Mouse (Mus musculus): ENCODE results near the gene Lmo7. TPM values are rescaled to one million over a fixed set of nuclear protein-coding genes. Genes with fewer than 3 reads are reported as not detected.
A peak's percentile ranks its signal among the peaks of the same experiment; 100 is the strongest.

Gene Lmo7
- polyA plus RNA-seq, 1 experiment from 2014 or later: 0.98 TPM

GRCm38 (mm10) chr14:101750910-101751309 lies 21.2 kb downstream of the Lmo7 start:
- Histone ChIP-seq H3K27me3 (no peaks in the 10 kb centered on the region), H3K4me2 (no peak overlapping the region), H3K36me3 (no peaks in the 10 kb centered on the region), H3K27ac (replicated peaks) (no peak overlapping the region), H3K4me1 (replicated peaks) (no peaks in the 10 kb centered on the region), H3K9ac (no peak overlapping the region), H3K4me3 (no peak overlapping the region), H3K9me3 (no peaks in the 10 kb centered on the region)
- 82% methylated on average over 4 of the region's 4 CpGs for WGBS
- no peak for ATAC-seq (ENCODE audit: low read depth)

GRCm38 (mm10) chr14:101755425-101755824 lies 25.7 kb downstream of the Lmo7 start:
- Histone ChIP-seq H3K9ac (no peak overlapping the region), H3K27ac (replicated peaks) (no peak overlapping the region), H3K27me3 (no peaks in the 10 kb centered on the region), H3K4me2 (no peak overlapping the region), H3K9me3 (no peaks in the 10 kb centered on the region), H3K36me3 (no peaks in the 10 kb centered on the region), H3K4me1 (replicated peaks) (no peaks in the 10 kb centered on the region), H3K4me3 (no peak overlapping the region)
- 31% methylated on average over 4 of the region's 4 CpGs for WGBS
- ATAC-seq (ENCODE audit: low read depth): 0 out of 2 replicates have a peak, but pooled peaks have one; percentile 59

GRCm38 (mm10) chr14:101762267-101762666 lies 32.5 kb downstream of the Lmo7 start:
- no peak overlapping the region for H3K9ac ChIP-seq
- H3K27ac ChIP-seq (replicated peaks): no peak overlapping the region

GRCm38 (mm10) chr14:101763762-101764295 lies 34.1 kb downstream of the Lmo7 start:
- no peak overlapping the region for H3K27ac ChIP-seq (replicated peaks)
- WGBS: 36% methylated on average over 3 of the region's 3 CpGs
- no peaks in the 10 kb centered on the region for H3K9me3 ChIP-seq
- no peaks in the 10 kb centered on the region for H3K4me1 ChIP-seq (replicated peaks)
- H3K4me3 ChIP-seq: no peak overlapping the region
- H3K27me3 ChIP-seq: no peaks in the 10 kb centered on the region
- H3K4me2 ChIP-seq: no peak overlapping the region
- H3K9ac ChIP-seq: no peak overlapping the region
- H3K36me3 ChIP-seq: no peaks in the 10 kb centered on the region
- no peak for ATAC-seq (ENCODE audit: low read depth)

More at GRCm38 (mm10) chr14:101762267-101762666, 32.5 kb downstream of the Lmo7 start:
- 44% methylated on average over 1 of the region's 1 CpGs for WGBS
- no peaks in the 10 kb centered on the region for H3K36me3 ChIP-seq
- H3K4me2 ChIP-seq: no peak overlapping the region
- H3K9me3 ChIP-seq: no peaks in the 10 kb centered on the region
- H3K4me3 ChIP-seq: no peak overlapping the region
- no peak for ATAC-seq (ENCODE audit: low read depth)
- no peaks in the 10 kb centered on the region for H3K4me1 ChIP-seq (replicated peaks)
- no peaks in the 10 kb centered on the region for H3K27me3 ChIP-seq

GRCm38 (mm10) chr14:101771336-101771735 lies 41.6 kb downstream of the Lmo7 start:
- no peaks in the 10 kb centered on the region for H3K4me1 ChIP-seq (replicated peaks)
- no peaks in the 10 kb centered on the region for H3K27me3 ChIP-seq
- WGBS: 93% methylated on average over 5 of the region's 5 CpGs
- no peak overlapping the region for H3K9ac ChIP-seq
- H3K4me3 ChIP-seq: no peak overlapping the region
- H3K36me3 ChIP-seq: no peaks in the 10 kb centered on the region
- H3K4me2 ChIP-seq: no peak overlapping the region
- no peak overlapping the region for H3K27ac ChIP-seq (replicated peaks)
- H3K9me3 ChIP-seq: no peaks in the 10 kb centered on the region
- no peak for ATAC-seq (ENCODE audit: low read depth)

- 94% methylated on average over 6 of the region's 6 CpGs for WGBS
- Histone ChIP-seq H3K4me1 (replicated peaks) (no peaks in the 10 kb centered on the region), H3K36me3 (no peaks in the 10 kb centered on the region), H3K4me3 (no peak overlapping the region), H3K27me3 (no peaks in the 10 kb centered on the region), H3K9me3 (no peaks in the 10 kb centered on the region), H3K9ac (no peak overlapping the region), H3K27ac (replicated peaks) (no peak overlapping the region), H3K4me2 (no peak overlapping the region)
- ATAC-seq (ENCODE audit: low read depth): no peak
These were observed 42.0 kb downstream of the Lmo7 start for GRCm38 (mm10) chr14:101771756-101772155.

- ATAC-seq (ENCODE audit: low read depth): no peak
- no peak overlapping the region for H3K27ac ChIP-seq (replicated peaks)
- H3K9ac ChIP-seq: no peak overlapping the region
- H3K27me3 ChIP-seq: no peaks in the 10 kb centered on the region
- 61% methylated on average over 4 of the region's 4 CpGs for WGBS
- H3K36me3 ChIP-seq: no peaks in the 10 kb centered on the region
- no peaks in the 10 kb centered on the region for H3K4me1 ChIP-seq (replicated peaks)
- H3K9me3 ChIP-seq: no peaks in the 10 kb centered on the region
- no peak overlapping the region for H3K4me3 ChIP-seq
- H3K4me2 ChIP-seq: no peak overlapping the region
These were observed 44.9 kb downstream of the Lmo7 start for GRCm38 (mm10) chr14:101774631-101775030.

- WGBS: 11% methylated on average over 4 of the region's 4 CpGs
- H3K9ac ChIP-seq: no peak overlapping the region
- no peak for ATAC-seq (ENCODE audit: low read depth)
These were observed 46.8 kb downstream of the Lmo7 start for GRCm38 (mm10) chr14:101776296-101777128.

GRCm38 (mm10) chr14:101777129-101777493 lies 47.4 kb downstream of the Lmo7 start:
- H3K4me1 ChIP-seq (replicated peaks): no peaks in the 10 kb centered on the region
- no peaks in the 10 kb centered on the region for H3K9me3 ChIP-seq
- no peaks in the 10 kb centered on the region for H3K27me3 ChIP-seq
- no peak overlapping the region for H3K4me2 ChIP-seq
- no peak for ATAC-seq (ENCODE audit: low read depth)
- no peak overlapping the region for H3K9ac ChIP-seq
- no peaks in the 10 kb centered on the region for H3K36me3 ChIP-seq
- no peak overlapping the region for H3K4me3 ChIP-seq
- WGBS: 43% methylated on average over 3 of the region's 3 CpGs
- no peak overlapping the region for H3K27ac ChIP-seq (replicated peaks)

More at GRCm38 (mm10) chr14:101776296-101777128, 46.8 kb downstream of the Lmo7 start:
- Histone ChIP-seq H3K27ac (replicated peaks) (no peak overlapping the region), H3K4me1 (replicated peaks) (no peaks in the 10 kb centered on the region), H3K4me3 (no peak overlapping the region), H3K36me3 (no peaks in the 10 kb centered on the region), H3K4me2 (no peak overlapping the region), H3K9me3 (no peaks in the 10 kb centered on the region), H3K27me3 (no peaks in the 10 kb centered on the region)

GRCm38 (mm10) chr14:101778426-101778825 lies 48.7 kb downstream of the Lmo7 start:
- no peak for ATAC-seq (ENCODE audit: low read depth)
- 91% methylated on average over 3 of the region's 3 CpGs for WGBS
- Histone ChIP-seq H3K36me3 (no peaks in the 10 kb centered on the region), H3K4me2 (no peak overlapping the region), H3K27ac (replicated peaks) (no peak overlapping the region), H3K9me3 (no peaks in the 10 kb centered on the region), H3K27me3 (no peaks in the 10 kb centered on the region), H3K4me1 (replicated peaks) (no peaks in the 10 kb centered on the region), H3K4me3 (no peak overlapping the region), H3K9ac (no peak overlapping the region)

GRCm38 (mm10) chr14:101780016-101780415 lies 50.3 kb downstream of the Lmo7 start:
- H3K4me3 ChIP-seq: no peak overlapping the region
- H3K9me3 ChIP-seq: no peaks in the 10 kb centered on the region
- no peaks in the 10 kb centered on the region for H3K36me3 ChIP-seq
- no peaks in the 10 kb centered on the region for H3K27me3 ChIP-seq
- no peaks in the 10 kb centered on the region for H3K4me1 ChIP-seq (replicated peaks)
- WGBS: 75% methylated on average over 10 of the region's 10 CpGs
- no peak overlapping the region for H3K9ac ChIP-seq
- ATAC-seq (ENCODE audit: low read depth): no peak
- no peak overlapping the region for H3K4me2 ChIP-seq
- H3K27ac ChIP-seq (replicated peaks): no peak overlapping the region

GRCm38 (mm10) chr14:101781219-101781618 lies 51.5 kb downstream of the Lmo7 start:
- Histone ChIP-seq H3K9me3 (no peaks in the 10 kb centered on the region), H3K4me3 (no peak overlapping the region), H3K4me1 (replicated peaks) (no peaks in the 10 kb centered on the region), H3K27ac (replicated peaks) (no peak overlapping the region), H3K27me3 (no peaks in the 10 kb centered on the region), H3K36me3 (no peaks in the 10 kb centered on the region), H3K9ac (no peak overlapping the region), H3K4me2 (no peak overlapping the region)
- ATAC-seq (ENCODE audit: low read depth): 0 out of 2 replicates have a peak, but pooled peaks have one; percentile 32
- WGBS: 52% methylated on average over 11 of the region's 11 CpGs

Measured in neural tube, embryonic 13.5 days (tissue).